Mouse (Mus musculus) megakaryocyte, embryonic 14.5 days (primary cell): Measurements from ENCODE around the gene Elovl6.

ENCODE experiments used
- FLI1 ChIP-seq: IDR thresholded peaks from 2 replicates; pipeline ENCODE4 v1.6.1; 2012; ENCODE audit warnings: low read length, inconsistent platforms, mixed read lengths
- GATA1 ChIP-seq: IDR thresholded peaks from 3 replicates; pipeline ENCODE4 v1.6.1; 2012; ENCODE audit warnings: mixed read lengths, low read length, inconsistent platforms, borderline replicate concordance

GRCm38 (mm10) chr3:129568506-129568905 lies 36.4 kb downstream of the Elovl6 start:
- TF ChIP-seq GATA1 (no peak), FLI1 (no peak)
